Mouse (Mus musculus): ENCODE data around the gene Zfp536.

The Zfp536 gene

GRCm38 (mm10) chr7:37548805-37549204, 224.6 kb downstream of the Zfp536 start:
- no peak for DNase-seq

- DNase-seq = no peak
Observed at GRCm38 (mm10) chr7:37544011-37544410, 229.4 kb downstream of the Zfp536 start.

DNA sequence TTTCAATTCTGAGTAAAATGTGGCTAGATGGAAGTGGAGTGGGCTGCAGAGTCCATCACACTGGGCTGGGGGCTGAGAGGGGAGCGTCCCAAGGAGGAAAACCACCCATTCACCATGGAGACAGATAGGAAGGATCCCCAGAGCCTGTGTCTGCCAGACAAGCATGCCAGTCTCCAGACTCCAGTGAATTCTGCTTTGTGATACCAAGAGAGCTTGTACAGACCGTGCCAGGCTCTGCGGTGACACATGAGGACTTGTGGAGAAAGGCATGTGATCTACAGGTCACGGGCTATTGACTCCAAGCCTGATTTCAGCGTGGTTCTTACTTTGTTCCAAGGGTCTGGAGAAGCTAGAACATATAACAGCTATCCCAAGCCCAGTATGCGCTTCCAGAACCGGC, 230.5 kb downstream of the Zfp536 start:
- no peak for DNase-seq

DNA sequence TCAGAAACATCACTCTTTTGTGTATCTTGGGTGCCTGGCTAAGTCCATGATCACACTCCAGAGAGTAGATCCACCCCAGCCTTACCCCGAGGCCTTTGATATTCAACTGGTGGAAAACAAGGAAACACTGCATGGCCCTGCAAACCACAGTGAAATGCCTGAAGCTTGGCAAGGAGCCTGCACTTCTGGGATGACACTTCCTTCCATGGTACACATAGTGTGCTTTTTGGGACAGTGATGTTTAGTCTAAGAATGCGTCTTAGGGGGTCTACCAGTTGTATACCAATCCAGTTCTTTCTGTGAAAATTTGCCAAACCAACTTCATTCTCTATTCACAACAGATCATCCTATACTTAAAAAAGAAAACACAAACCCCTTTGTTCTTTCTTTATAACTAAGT, 242.3 kb downstream of the Zfp536 start:
- DNase-seq = no peak

GRCm38 (mm10) chr7:37528311-37528710, 245.1 kb downstream of the Zfp536 start:
- no peak for DNase-seq

GRCm38 (mm10) chr7:37527890-37528289, 245.6 kb downstream of the Zfp536 start:
- DNase-seq = no peak

- no peak for DNase-seq
Observed at GRCm38 (mm10) chr7:37521407-37521806, 252.0 kb downstream of the Zfp536 start.

DNA sequence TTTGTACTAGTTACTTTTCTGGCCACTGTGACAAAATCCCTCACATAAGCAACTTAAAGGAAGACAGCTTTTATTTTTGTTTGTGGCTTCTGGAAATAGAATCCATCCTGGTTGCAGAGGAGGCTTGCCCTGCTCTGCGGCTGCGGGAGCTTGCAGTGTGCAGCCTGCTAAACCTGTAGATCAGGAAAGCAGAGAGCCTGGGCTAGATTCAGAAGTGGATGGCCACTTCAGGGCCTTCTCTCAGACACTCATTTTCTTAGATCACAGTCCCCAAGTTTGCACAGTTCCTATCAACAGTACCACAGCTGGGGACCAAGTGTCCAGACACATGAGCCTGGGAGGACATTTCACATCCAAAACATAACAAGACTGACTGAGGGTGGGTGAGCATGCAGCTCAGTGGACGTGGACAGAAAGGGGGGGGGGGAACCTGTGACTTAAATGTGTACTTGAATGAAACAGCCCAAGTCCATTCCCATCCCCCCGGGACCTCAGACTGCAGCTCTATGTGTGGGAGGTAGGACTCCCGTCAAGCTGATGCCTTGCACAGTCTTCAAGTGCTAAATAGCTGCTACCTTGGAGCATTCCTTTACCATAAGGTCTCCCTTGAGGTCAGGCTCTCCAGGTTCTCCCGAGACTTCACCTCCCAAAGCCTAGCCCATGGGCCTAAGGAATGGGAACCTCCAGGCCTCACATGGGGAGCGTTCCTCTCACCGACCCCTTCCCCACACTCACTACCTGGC, 262.3 kb downstream of the Zfp536 start:
- no peak for DNase-seq

GRCm38 (mm10) chr7:37509700-37510099, 263.7 kb downstream of the Zfp536 start:
- DNase-seq = no peak

DNA sequence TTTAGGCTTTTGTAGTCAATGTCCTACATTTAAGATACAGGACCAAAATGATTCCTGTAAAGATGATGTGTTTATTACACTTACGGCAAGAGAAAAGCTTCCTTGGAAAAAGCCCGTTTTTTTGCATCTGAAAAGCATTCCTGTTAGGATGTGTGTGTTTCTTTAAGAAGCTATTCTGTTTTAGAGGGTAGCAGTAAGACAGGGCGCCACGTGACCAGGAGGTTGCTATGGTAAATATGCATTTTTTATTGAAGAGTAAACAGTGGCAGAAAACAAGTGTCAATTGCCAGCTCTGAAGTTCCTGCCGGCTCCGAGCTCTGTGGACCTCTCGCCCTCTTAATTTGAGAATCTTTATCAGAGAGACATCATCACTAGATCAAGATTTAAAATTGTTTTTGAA, 267.9 kb downstream of the Zfp536 start:
- DNase-seq = no peak

- DNase-seq = no peak
Observed at GRCm38 (mm10) chr7:37505096-37505495, 268.3 kb downstream of the Zfp536 start.

DNA sequence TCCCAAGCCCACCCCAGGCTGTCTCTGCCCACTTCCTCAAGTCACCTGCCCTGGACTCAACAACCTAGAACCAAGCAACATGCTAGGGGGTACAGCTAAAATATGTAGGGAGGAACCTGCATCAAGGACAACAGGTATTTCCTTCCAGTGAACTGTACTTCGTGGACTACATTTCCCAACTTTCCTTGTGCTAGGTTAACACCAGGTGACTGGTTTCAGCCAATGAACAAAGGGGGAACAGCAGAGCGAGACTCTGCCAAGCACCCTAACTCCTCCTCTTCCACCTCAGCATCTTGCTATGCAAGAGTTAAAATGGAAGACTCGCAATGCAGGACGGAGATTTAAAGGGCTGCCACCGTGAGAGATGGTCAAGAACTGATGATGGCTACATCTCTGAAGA, 274.6 kb downstream of the Zfp536 start:
- DNase-seq = no peak

DNA sequence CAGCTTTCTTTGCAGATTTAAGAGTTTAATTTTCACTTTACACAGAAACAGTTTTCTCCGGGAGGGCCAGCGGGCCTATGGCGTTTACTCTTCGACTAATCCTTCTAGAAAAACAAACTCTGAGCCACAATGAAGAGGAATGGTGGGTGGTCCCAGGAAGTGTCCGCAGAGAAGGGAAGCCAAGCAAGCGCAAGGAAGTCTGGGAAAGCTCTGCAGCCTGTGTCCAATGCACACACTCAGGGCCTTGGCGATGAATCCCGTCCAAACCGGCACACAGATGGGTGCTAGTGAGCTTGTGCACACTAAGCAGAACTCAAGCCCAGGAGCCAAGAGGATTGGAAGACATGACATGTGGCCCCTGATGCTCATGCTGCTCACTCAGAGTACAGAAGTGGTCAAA, 276.9 kb downstream of the Zfp536 start:
- DNase-seq = no peak

GRCm38 (mm10) chr7:37490312-37490711, 283.1 kb downstream of the Zfp536 start:
- no peak for DNase-seq

DNA sequence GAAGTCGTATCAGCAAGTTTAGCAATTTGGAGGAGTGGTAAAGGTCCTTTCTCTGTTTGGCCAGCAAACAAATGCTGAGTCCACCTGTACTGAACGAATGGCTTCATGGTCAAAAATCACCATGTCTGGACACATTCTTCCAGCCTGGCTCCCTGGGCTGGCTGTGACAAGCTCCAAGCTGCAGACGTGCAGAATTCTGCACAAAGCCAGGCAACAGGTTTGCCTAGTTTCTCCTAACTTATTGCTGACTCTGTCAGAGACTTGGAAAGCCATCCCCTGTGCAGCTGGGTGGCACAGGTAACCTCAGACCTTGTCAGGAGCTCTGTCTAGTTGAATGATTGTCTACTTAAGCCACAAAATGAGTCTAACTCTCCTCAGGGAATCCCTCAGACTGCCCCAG, 288.5 kb downstream of the Zfp536 start:
- no peak for DNase-seq

DNA sequence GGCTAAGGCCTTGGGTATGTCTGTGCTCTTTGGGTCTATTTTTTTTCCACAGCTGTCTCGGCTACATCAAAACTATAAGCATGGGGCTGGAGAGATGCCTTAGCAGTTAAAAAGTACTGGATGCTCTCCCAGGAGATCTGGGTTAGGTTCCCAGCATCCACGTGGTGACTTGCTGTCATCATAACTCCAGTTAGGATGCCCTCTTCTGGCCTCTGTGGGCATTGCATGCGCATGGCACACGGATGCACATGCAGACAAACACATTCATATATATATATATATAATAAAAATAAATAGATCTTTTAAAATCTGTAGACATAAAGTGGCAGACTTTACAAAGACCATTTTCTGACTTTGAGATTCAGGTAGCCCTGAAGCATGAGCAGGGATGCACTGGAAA, 290.9 kb downstream of the Zfp536 start:
- no peak for DNase-seq

GRCm38 (mm10) chr7:37481165-37481564, 292.3 kb downstream of the Zfp536 start:
- no peak for DNase-seq

- no peak for DNase-seq
Observed at GRCm38 (mm10) chr7:37477309-37477708, 296.1 kb downstream of the Zfp536 start.

DNA sequence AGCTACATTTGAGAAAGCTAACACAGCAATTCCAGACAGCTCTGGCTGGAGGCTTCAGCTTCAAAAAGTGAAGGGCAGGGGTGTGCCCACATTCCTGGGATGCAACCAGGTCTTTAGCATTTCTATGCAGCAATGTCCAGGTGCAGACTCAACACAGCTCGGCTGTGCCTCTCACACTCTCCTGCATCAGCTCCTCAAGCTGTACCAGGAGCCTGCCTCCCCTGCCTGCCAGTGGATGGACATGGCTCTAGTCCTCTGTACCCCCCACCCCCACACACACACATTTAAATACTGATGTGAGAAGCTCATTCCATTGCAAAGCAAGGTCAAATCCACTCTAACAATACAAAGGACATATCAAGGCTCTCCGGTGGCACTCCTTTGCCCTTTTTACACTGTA, 298.0 kb downstream of the Zfp536 start:
- no peak for DNase-seq

- no peak for DNase-seq
Observed at GRCm38 (mm10) chr7:37474284-37474683, 299.2 kb downstream of the Zfp536 start.

DNA sequence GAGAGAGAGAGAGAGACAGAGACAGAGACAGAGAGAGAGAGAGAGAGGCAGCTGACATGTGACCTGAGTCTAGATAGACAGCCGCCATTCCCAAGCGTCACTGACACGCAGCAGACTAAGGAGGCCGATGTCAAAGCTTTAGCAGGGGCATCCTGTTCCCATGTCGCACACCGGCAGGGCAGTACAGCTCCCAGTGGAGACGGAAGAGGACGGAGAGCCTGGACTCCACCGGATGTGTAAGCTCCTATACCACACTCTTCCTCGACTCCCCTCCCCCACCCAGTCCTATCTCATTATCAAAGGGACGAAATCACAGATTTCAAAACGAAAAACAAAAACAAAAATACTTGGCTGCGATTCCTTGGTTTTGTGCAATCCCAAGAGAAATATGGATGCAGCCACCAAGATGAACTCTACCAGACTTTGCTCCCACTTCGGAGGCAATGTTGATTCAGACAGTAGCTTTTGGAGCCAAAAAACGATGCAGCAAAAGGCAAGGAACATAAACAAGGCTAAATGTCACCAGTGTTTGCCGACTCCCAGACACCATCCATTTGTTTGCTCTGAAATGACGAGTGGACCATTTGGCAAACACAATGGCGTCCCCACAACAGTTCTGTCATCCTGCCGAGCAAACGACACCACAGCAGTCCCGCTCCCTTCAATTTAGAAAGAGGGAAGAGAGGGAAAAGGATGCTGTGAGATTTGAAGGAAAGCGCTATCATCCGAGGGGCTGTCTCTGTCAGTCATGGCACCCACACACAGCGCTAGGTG, 299.9 kb downstream of the Zfp536 start:
- no peak for DNase-seq

DNA sequence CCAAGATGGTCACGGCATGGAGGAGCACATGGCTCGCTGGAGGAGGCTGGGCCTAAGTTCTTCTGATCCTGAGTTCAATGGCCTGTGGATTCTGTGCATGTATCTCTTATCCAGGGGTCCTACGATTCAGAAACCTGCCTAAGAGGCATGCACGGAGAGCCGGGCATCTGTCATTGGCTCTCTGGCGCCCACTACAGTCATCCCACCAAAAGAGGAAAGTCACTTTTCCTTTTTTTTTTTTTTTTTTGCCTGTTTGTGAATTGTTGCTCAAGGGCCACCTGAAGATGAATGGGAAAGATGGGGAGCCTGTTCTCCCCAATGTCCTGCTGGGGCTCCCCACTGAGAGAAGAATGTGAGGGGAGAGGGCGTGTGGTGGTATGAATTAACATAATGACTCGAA, 301.7 kb downstream of the Zfp536 start:
- DNase-seq = no peak

GRCm38 (mm10) chr7:37466477-37467243, 306.8 kb downstream of the Zfp536 start:
- DNase-seq = no peak

All from kidney, postnatal 10 days (tissue).